ENCODE assay signal across 7 mouse cellular contexts in genomic region chr12:116077074-116077854, GRCm38 (mm10). TPM values are rescaled to one million over a fixed set of nuclear protein-coding genes. Genes with fewer than 3 reads are reported as not detected.
DNase-seq lines count a peak whose midpoint lies in the region; ATAC-seq and TF ChIP-seq lines count a peak whose summit lies in the region.

Vipr2 (plus strand) TSS chr12:116077726.

- H3K27me3 ChIP-seq in forebrain, embryonic 11.5 days (ENCODE audit: control insufficient read depth, insufficient read depth, low read length) = peaks cover 6% of the 10 kb centered on the region; the same call in 1 of the 2 replicates
- H3K27me3 ChIP-seq in limb, embryonic 14.5 days (ENCODE audit: control insufficient read depth, insufficient read depth, low read length) = peaks cover 11% of the 10 kb centered on the region; the same call in 1 of the 2 replicates
- H3K27me3 ChIP-seq in midbrain, embryonic 13.5 days = peaks cover 19% of the 10 kb centered on the region
- H3K27me3 ChIP-seq in stomach, postnatal 0 days (ENCODE audit: control insufficient read depth, insufficient read depth, low read length) = no peaks in the 10 kb centered on the region

- H3K9ac ChIP-seq in forebrain, embryonic 11.5 days (ENCODE audit: low read length) = peak within 1 kb of the TSS; percentile 77
- H3K9ac ChIP-seq in limb, embryonic 14.5 days (ENCODE audit: low read depth, low read length, severe bottlenecking) = peak within 1 kb of the TSS; percentile 70
- H3K9ac ChIP-seq in midbrain, embryonic 13.5 days (replicated peaks) = peak within 1 kb of the TSS; percentile 78
- H3K9ac ChIP-seq in stomach, postnatal 0 days (ENCODE audit: low read length) = peak within 1 kb of the TSS; percentile 77

- intact Hi-C loops in heart, postnatal 36 days (cut with DNase I) = no loop called here

- WGBS in forebrain, embryonic 11.5 days = 5% methylated on average over 31 of the region's 33 CpGs
- WGBS in limb, embryonic 14.5 days = 10% methylated on average over 21 of the region's 33 CpGs
- WGBS in midbrain, embryonic 13.5 days = 4% methylated on average over 33 of the region's 33 CpGs
- WGBS in stomach, postnatal 0 days = 7% methylated on average over 29 of the region's 33 CpGs

- 0 out of 2 replicates have a peak, but pooled peaks have one; percentile 59 for TF ChIP-seq POLR2A in limb, embryonic 14.5 days (IDR thresholded peaks at IDR 0.05; ENCODE audit: borderline replicate concordance, extremely low read depth, insufficient read depth, insufficient read length)

- no peak within 1 kb of the TSS for H3K27ac ChIP-seq in brown adipose tissue, adult 24 weeks (replicated peaks; ENCODE audit: low read depth, low read length)
- H3K27ac ChIP-seq in forebrain, embryonic 11.5 days (ENCODE audit: low read depth, low read length) = no peak within 1 kb of the TSS
- no peak within 1 kb of the TSS for H3K27ac ChIP-seq in limb, embryonic 14.5 days (replicated peaks; ENCODE audit: low read depth, low read length)
- no peak within 1 kb of the TSS for H3K27ac ChIP-seq in midbrain, embryonic 13.5 days
- peak within 1 kb of the TSS; percentile 45; the same call in 1 of the 2 replicates for H3K27ac ChIP-seq in stomach, postnatal 0 days (replicated peaks)

- TF ChIP-seq EP300 in stomach, postnatal 0 days (optimal IDR thresholded peaks at IDR 0.05) = no peak

- peak within 1 kb of the TSS; percentile 91 for H3K4me2 ChIP-seq in forebrain, embryonic 11.5 days (ENCODE audit: low read depth, low read length, severe bottlenecking)
- peak within 1 kb of the TSS; percentile 70 for H3K4me2 ChIP-seq in limb, embryonic 14.5 days (replicated peaks; ENCODE audit: low read depth, low read length, severe bottlenecking)
- H3K4me2 ChIP-seq in midbrain, embryonic 13.5 days (replicated peaks) = peak within 1 kb of the TSS; percentile 95
- peak within 1 kb of the TSS; percentile 84 for H3K4me2 ChIP-seq in stomach, postnatal 0 days (replicated peaks; ENCODE audit: low read depth)

- peak; percentile 37 for DNase-seq in T-cell, adult 2 months (ENCODE audit: low spot score)
- peak; percentile 89 for DNase-seq in forebrain, embryonic 11.5 days (ENCODE audit: low spot score)
- peak; percentile 56 to 61 for DNase-seq in heart, postnatal 36 days
- peak; percentile 44 for DNase-seq in limb, embryonic 14.5 days (ENCODE audit: low spot score)
- DNase-seq in stomach, postnatal 0 days (ENCODE audit: low spot score) = peak; percentile 79

- peak; percentile 97 for ATAC-seq in forebrain, embryonic 11.5 days (replicated peaks; ENCODE audit: low FRiP score)
- peak; percentile 87 for ATAC-seq in limb, embryonic 14.5 days (ENCODE audit: low FRiP score, low read depth)
- peak; percentile 97 for ATAC-seq in midbrain, embryonic 13.5 days
- ATAC-seq in stomach, postnatal 0 days (ENCODE audit: low FRiP score, low TSS enrichment) = peak; percentile 88

- no peaks in the 10 kb centered on the region for H3K36me3 ChIP-seq in forebrain, embryonic 11.5 days (ENCODE audit: control insufficient read depth, insufficient read depth, low read length)
- no peaks in the 10 kb centered on the region for H3K36me3 ChIP-seq in limb, embryonic 14.5 days (ENCODE audit: control insufficient read depth, insufficient read depth, low read length)
- no peaks in the 10 kb centered on the region for H3K36me3 ChIP-seq in midbrain, embryonic 13.5 days
- H3K36me3 ChIP-seq in stomach, postnatal 0 days (ENCODE audit: control insufficient read depth, insufficient read depth, low read length) = no peaks in the 10 kb centered on the region

- 0 out of 2 replicates have a peak, but pooled peaks cover 2% of the 10 kb centered on the region for H3K4me1 ChIP-seq in brown adipose tissue, adult 24 weeks (ENCODE audit: control insufficient read depth, insufficient read depth, insufficient read length, low read length)
- no peaks in the 10 kb centered on the region for H3K4me1 ChIP-seq in forebrain, embryonic 11.5 days (replicated peaks; ENCODE audit: control insufficient read depth, insufficient read depth, low read length)
- H3K4me1 ChIP-seq in limb, embryonic 14.5 days (ENCODE audit: control insufficient read depth, insufficient read depth, low read length) = no peaks in the 10 kb centered on the region; the same call in 1 of the 2 replicates
- peaks cover 9% of the 10 kb centered on the region for H3K4me1 ChIP-seq in midbrain, embryonic 13.5 days (replicated peaks)
- no peaks in the 10 kb centered on the region for H3K4me1 ChIP-seq in stomach, postnatal 0 days (replicated peaks; ENCODE audit: control insufficient read depth, insufficient read depth)

- no peaks in the 10 kb centered on the region for H3K9me3 ChIP-seq in forebrain, embryonic 11.5 days (ENCODE audit: control insufficient read depth, low read length)
- no peaks in the 10 kb centered on the region for H3K9me3 ChIP-seq in limb, embryonic 14.5 days (ENCODE audit: control insufficient read depth, low read length)
- H3K9me3 ChIP-seq in midbrain, embryonic 13.5 days = no peaks in the 10 kb centered on the region
- H3K9me3 ChIP-seq in stomach, postnatal 0 days (ENCODE audit: control insufficient read depth, low read length) = no peaks in the 10 kb centered on the region

- H3K4me3 ChIP-seq in brown adipose tissue, adult 24 weeks (ENCODE audit: insufficient read depth, low read depth, low read length) = peak within 1 kb of the TSS; percentile 53
- peak within 1 kb of the TSS; percentile 52 for H3K4me3 ChIP-seq in forebrain, embryonic 11.5 days (ENCODE audit: low read depth, low read length)
- H3K4me3 ChIP-seq in limb, embryonic 14.5 days (replicated peaks; ENCODE audit: low read length) = peak within 1 kb of the TSS; percentile 54
- peak within 1 kb of the TSS; percentile 64 for H3K4me3 ChIP-seq in midbrain, embryonic 13.5 days (replicated peaks)
- peak within 1 kb of the TSS; percentile 60 for H3K4me3 ChIP-seq in stomach, postnatal 0 days (ENCODE audit: low read depth, low read length)

- TF ChIP-seq CTCF in stomach, postnatal 0 days (IDR thresholded peaks at IDR 0.05; ENCODE audit: low read depth) = no peak; the same call in 1 of the 2 replicates

RNA-seq across cellular contexts. Expression of gene Vipr2, which starts in this region (rescaled TPM):
- polyA plus RNA-seq in brown adipose tissue, adult 24 weeks (2012; ENCODE audit: insufficient read depth, insufficient read length, missing spikeins) = 0.54 and 1.8 TPM in 2 replicates
- 3.5 and 4.1 TPM in 2 replicates for polyA plus RNA-seq in forebrain, embryonic 11.5 days (2014; fragmentation: Nextera tagmentation; extraction: Ambion mirVana)
- 1 to 10 TPM; 1.6 to 2.9 TPM for total RNA-seq in heart, postnatal 36 days (2021)
- 5.6 and 6.3 TPM in 2 replicates for polyA plus RNA-seq in limb, embryonic 14.5 days (2012; rRNA removed)
- 2.9 and 3.2 TPM in 2 replicates for polyA plus RNA-seq in limb, embryonic 14.5 days (2014; fragmentation: Nextera tagmentation; extraction: Ambion mirVana)
- polyA plus RNA-seq in midbrain, embryonic 13.5 days (2015; fragmentation: Nextera tagmentation; extraction: Ambion mirVana) = 0.89 and 1.3 TPM in 2 replicates
- 4.3 and 6.3 TPM in 2 replicates for polyA plus RNA-seq in stomach, postnatal 0 days (2015; fragmentation: Nextera tagmentation; extraction: Ambion mirVana)

Comparison
In these comparisons a context has a peak if more than half of its experiments do, and no peak if none do; other contexts are left out.
1. DNase-seq: peak in every context shown above with its lines; median percentile 89 in forebrain, embryonic 11.5 days; 79 in stomach, postnatal 0 days; 58 in heart, postnatal 36 days; 44 in limb, embryonic 14.5 days; 37 in T-cell, adult 2 months.